Mouse (Mus musculus): Measurements from ENCODE around the gene Olfr462. TPM values are rescaled to one million over a fixed set of nuclear protein-coding genes. Genes with fewer than 3 reads are reported as not detected.
"Not testable (repeated sequence)": the region's sequence is repeated elsewhere in the genome, so short reads cannot be mapped to it uniquely, and the experiment has no call there.

The Olfr462 gene
- polyA plus RNA-seq, 1 experiment, result not detected

DNA sequence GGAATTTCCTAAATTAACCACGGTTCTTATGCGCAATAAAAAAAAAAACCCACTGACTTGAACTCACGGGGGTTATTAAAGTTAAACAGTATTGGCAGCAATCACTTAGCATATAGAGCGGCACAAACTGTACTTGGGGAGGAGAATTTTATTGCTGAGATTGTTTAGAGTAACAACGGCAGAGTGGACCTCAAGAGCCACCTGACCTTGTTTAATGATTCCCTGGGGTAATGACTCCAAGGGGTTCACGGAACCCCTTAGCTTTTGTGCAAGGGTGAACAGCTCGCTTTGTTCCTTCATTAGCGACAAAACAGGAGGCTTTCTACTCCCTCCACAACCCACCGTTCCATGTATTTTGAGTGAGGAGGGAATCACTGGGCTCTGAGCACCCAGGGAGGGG lies 12.2 kb downstream of the Olfr462 start:
- no peak overlapping the region for H3K27ac ChIP-seq (ENCODE audit: insufficient read depth, low read length)
- no peak overlapping the region for H3K4me3 ChIP-seq (ENCODE audit: low read depth, low read length)

GRCm38 (mm10) chr11:87875436-87875835 lies 16.6 kb downstream of the Olfr462 start, which contains the start of gene Epx:
Gene Epx (minus strand): TSS chr11:87875536.
- Histone ChIP-seq H3K4me3 (ENCODE audit: low read depth, low read length) (no peak within 1 kb of the TSS), H3K36me3 (ENCODE audit: control insufficient read depth, insufficient read depth, low read length, poor library complexity, severe bottlenecking) (no peaks in the 10 kb centered on the region), H3K27me3 (ENCODE audit: control insufficient read depth, insufficient read depth, low read length, poor library complexity, severe bottlenecking) (no peaks in the 10 kb centered on the region), H3K9me3 (replicated peaks; ENCODE audit: control insufficient read depth, insufficient read depth, low read length, poor library complexity, severe bottlenecking) (no peaks in the 10 kb centered on the region), H3K9ac (ENCODE audit: low read depth, poor library complexity, severe bottlenecking) (no peak within 1 kb of the TSS), H3K4me1 (ENCODE audit: control insufficient read depth, insufficient read depth, low read length) (no peaks in the 10 kb centered on the region), H3K27ac (ENCODE audit: insufficient read depth, low read length) (no peak within 1 kb of the TSS)
- TF ChIP-seq CTCF (IDR thresholded peaks at IDR 0.05; ENCODE audit: low read depth, low read length) (no peak), POLR2A (IDR thresholded peaks at IDR 0.05; ENCODE audit: insufficient read depth, low read length) (no peak), EP300 (IDR thresholded peaks at IDR 0.05; ENCODE audit: insufficient read depth, low read depth, low read length) (no peak)

More for the DNA sequence above, 12.2 kb downstream of the Olfr462 start:
- H3K9me3 ChIP-seq (replicated peaks; ENCODE audit: control insufficient read depth, insufficient read depth, low read length, poor library complexity, severe bottlenecking), result no peaks in the 10 kb centered on the region
- no peak overlapping the region for H3K9ac ChIP-seq (ENCODE audit: low read depth, poor library complexity, severe bottlenecking)
- H3K27me3 ChIP-seq (ENCODE audit: control insufficient read depth, insufficient read depth, low read length, poor library complexity, severe bottlenecking), result no peaks in the 10 kb centered on the region
- TF ChIP-seq CTCF (IDR thresholded peaks at IDR 0.05; ENCODE audit: low read depth, low read length) (no peak), EP300 (IDR thresholded peaks at IDR 0.05; ENCODE audit: insufficient read depth, low read depth, low read length) (no peak), POLR2A (IDR thresholded peaks at IDR 0.05; ENCODE audit: insufficient read depth, low read length) (no peak)
- no peaks in the 10 kb centered on the region for H3K36me3 ChIP-seq (ENCODE audit: control insufficient read depth, insufficient read depth, low read length, poor library complexity, severe bottlenecking)
- no peaks in the 10 kb centered on the region for H3K4me1 ChIP-seq (ENCODE audit: control insufficient read depth, insufficient read depth, low read length)

GRCm38 (mm10) chr11:87871766-87872165 lies 20.3 kb downstream of the Olfr462 start:
- H3K27ac ChIP-seq (ENCODE audit: insufficient read depth, low read length), result no peak overlapping the region
- no peaks in the 10 kb centered on the region for H3K36me3 ChIP-seq (ENCODE audit: control insufficient read depth, insufficient read depth, low read length, poor library complexity, severe bottlenecking)
- no peak overlapping the region for H3K4me3 ChIP-seq (ENCODE audit: low read depth, low read length)
- no peaks in the 10 kb centered on the region for H3K4me1 ChIP-seq (ENCODE audit: control insufficient read depth, insufficient read depth, low read length)
- TF ChIP-seq EP300 (IDR thresholded peaks at IDR 0.05; ENCODE audit: insufficient read depth, low read depth, low read length), result no peak
- TF ChIP-seq POLR2A (IDR thresholded peaks at IDR 0.05; ENCODE audit: insufficient read depth, low read length), result no peak
- no peak for TF ChIP-seq CTCF (IDR thresholded peaks at IDR 0.05; ENCODE audit: low read depth, low read length)
- H3K27me3 ChIP-seq (ENCODE audit: control insufficient read depth, insufficient read depth, low read length, poor library complexity, severe bottlenecking), result no peaks in the 10 kb centered on the region
- H3K9ac ChIP-seq (ENCODE audit: low read depth, poor library complexity, severe bottlenecking), result no peak overlapping the region
- no peaks in the 10 kb centered on the region for H3K9me3 ChIP-seq (replicated peaks; ENCODE audit: control insufficient read depth, insufficient read depth, low read length, poor library complexity, severe bottlenecking)

- H3K4me3 ChIP-seq (ENCODE audit: low read depth, low read length), result no peak overlapping the region
- no peak for TF ChIP-seq CTCF (IDR thresholded peaks at IDR 0.05; ENCODE audit: low read depth, low read length)
- TF ChIP-seq EP300 (IDR thresholded peaks at IDR 0.05; ENCODE audit: insufficient read depth, low read depth, low read length), result no peak
- TF ChIP-seq POLR2A (IDR thresholded peaks at IDR 0.05; ENCODE audit: insufficient read depth, low read length), result no peak
Observed at GRCm38 (mm10) chr11:87870096-87870495, 22.0 kb downstream of the Olfr462 start.

GRCm38 (mm10) chr11:87866891-87867290 lies 25.2 kb downstream of the Olfr462 start:
- H3K4me3 ChIP-seq (ENCODE audit: low read depth, low read length); H3K4me1 ChIP-seq (ENCODE audit: control insufficient read depth, insufficient read depth, low read length); H3K36me3 ChIP-seq (ENCODE audit: control insufficient read depth, insufficient read depth, low read length, poor library complexity, severe bottlenecking); H3K9me3 ChIP-seq (replicated peaks; ENCODE audit: control insufficient read depth, insufficient read depth, low read length, poor library complexity, severe bottlenecking); H3K27ac ChIP-seq (ENCODE audit: insufficient read depth, low read length); H3K9ac ChIP-seq (ENCODE audit: low read depth, poor library complexity, severe bottlenecking); H3K27me3 ChIP-seq (ENCODE audit: control insufficient read depth, insufficient read depth, low read length, poor library complexity, severe bottlenecking): not testable (repeated sequence)

More at GRCm38 (mm10) chr11:87870096-87870495, 22.0 kb downstream of the Olfr462 start:
- no peaks in the 10 kb centered on the region for H3K36me3 ChIP-seq (ENCODE audit: control insufficient read depth, insufficient read depth, low read length, poor library complexity, severe bottlenecking)
- no peaks in the 10 kb centered on the region for H3K4me1 ChIP-seq (ENCODE audit: control insufficient read depth, insufficient read depth, low read length)
- no peak overlapping the region for H3K27ac ChIP-seq (ENCODE audit: insufficient read depth, low read length)
- no peaks in the 10 kb centered on the region for H3K9me3 ChIP-seq (replicated peaks; ENCODE audit: control insufficient read depth, insufficient read depth, low read length, poor library complexity, severe bottlenecking)
- no peak overlapping the region for H3K9ac ChIP-seq (ENCODE audit: low read depth, poor library complexity, severe bottlenecking)
- H3K27me3 ChIP-seq (ENCODE audit: control insufficient read depth, insufficient read depth, low read length, poor library complexity, severe bottlenecking), result no peaks in the 10 kb centered on the region

GRCm38 (mm10) chr11:87862805-87863204 lies 29.3 kb downstream of the Olfr462 start:
- Histone ChIP-seq H3K4me1 (ENCODE audit: control insufficient read depth, insufficient read depth, low read length) (no peaks in the 10 kb centered on the region), H3K4me3 (ENCODE audit: low read depth, low read length) (no peak overlapping the region), H3K36me3 (ENCODE audit: control insufficient read depth, insufficient read depth, low read length, poor library complexity, severe bottlenecking) (peaks cover 4% of the 10 kb centered on the region; the same call in 1 of the 2 replicates), H3K9me3 (replicated peaks; ENCODE audit: control insufficient read depth, insufficient read depth, low read length, poor library complexity, severe bottlenecking) (no peaks in the 10 kb centered on the region), H3K9ac (ENCODE audit: low read depth, poor library complexity, severe bottlenecking) (no peak overlapping the region), H3K27ac (ENCODE audit: insufficient read depth, low read length) (no peak overlapping the region), H3K27me3 (ENCODE audit: control insufficient read depth, insufficient read depth, low read length, poor library complexity, severe bottlenecking) (no peaks in the 10 kb centered on the region)
- no peak for TF ChIP-seq POLR2A (IDR thresholded peaks at IDR 0.05; ENCODE audit: insufficient read depth, low read length)
- no peak for TF ChIP-seq CTCF (IDR thresholded peaks at IDR 0.05; ENCODE audit: low read depth, low read length)
